Mouse (Mus musculus) MEL (cell line): ENCODE results near the gene Nfkbil1. TPM values are rescaled to one million over a fixed set of nuclear protein-coding genes. Genes with fewer than 3 reads are reported as not detected.
A peak's percentile ranks its signal among the peaks of the same experiment; 100 is the strongest.

Experiments used
- DNase-seq: peaks from one replicate; pipeline ENCODE4 v3.0.0; 2011; ENCODE audit warnings: low read depth, low spot score
- H3K27ac ChIP-seq: 2 replicates; pipeline ENCODE4 v1.5.1; 2012; ENCODE audit warnings: low read depth, mild to moderate bottlenecking, control low read depth, low read length, moderate library complexity; ENCODE audit not compliant: control insufficient read depth
- H3K27me3 ChIP-seq, 2 experiments: fragments of 150-350 bp in 1 of 2; sonication (generic) in 1 of 2; 2 replicates each; pipeline ENCODE4 v1.6.1; 2012; ENCODE audit warnings: low read length in 2 of 2, mild to moderate bottlenecking in 2 of 2, improper control_type of control experiment in 1 of 2, moderate library complexity in 1 of 2; ENCODE audit not compliant: insufficient read depth in 2 of 2, control insufficient read depth in 1 of 2
- H3K36me3 ChIP-seq, 2 experiments: 2 replicates each; pipeline ENCODE4 v1.6.1; 2012 to 2014; ENCODE audit warnings: low read length in 2 of 2, improper control_type of control experiment in 1 of 2, inconsistent platforms in 1 of 2, mild to moderate bottlenecking in 1 of 2; ENCODE audit not compliant: insufficient read depth in 2 of 2, control insufficient read depth in 1 of 2
- H3K4me1 ChIP-seq, 2 experiments: fragments of 150-350 bp in 1 of 2; sonication (generic) in 1 of 2; 2 replicates each; pipeline ENCODE4 v1.6.1; 2012; ENCODE audit warnings: low read length in 2 of 2, improper control_type of control experiment in 1 of 2, mild to moderate bottlenecking in 1 of 2; ENCODE audit not compliant: insufficient read depth in 2 of 2, control insufficient read depth in 1 of 2
- H3K4me3 ChIP-seq, 2 experiments: fragments of 150-350 bp in 1 of 2; sonication (generic) in 1 of 2; 2 replicates each; pipeline ENCODE4 v1.5.1; 2012; ENCODE audit warnings: low read depth in 2 of 2, low read length in 2 of 2, mild to moderate bottlenecking in 2 of 2, moderate library complexity in 2 of 2, control low read depth in 1 of 2, improper control_type of control experiment in 1 of 2; ENCODE audit not compliant: control insufficient read depth in 1 of 2, insufficient read depth in 1 of 2
- H3K79me2 ChIP-seq: 2 replicates; pipeline ENCODE4 v1.6.1; 2012; ENCODE audit warnings: mild to moderate bottlenecking, low read length, moderate library complexity; ENCODE audit not compliant: control insufficient read depth, poor library complexity, insufficient read depth
- H3K9ac ChIP-seq: 2 replicates; pipeline ENCODE4 v1.6.1; 2012; ENCODE audit warnings: low read depth, mild to moderate bottlenecking, control low read depth, low read length, moderate library complexity; ENCODE audit not compliant: control insufficient read depth, poor library complexity, severe bottlenecking
- H3K9me3 ChIP-seq: fragments of 150-350 bp; sonication (generic); replicated peaks from 2 replicates; pipeline ENCODE4 v1.6.1; 2012; ENCODE audit warnings: mild to moderate bottlenecking, low read length, improper control_type of control experiment, moderate library complexity; ENCODE audit not compliant: insufficient read depth
- CHD1 ChIP-seq: IDR thresholded peaks from 2 replicates; pipeline ENCODE4 v1.6.1; 2012; ENCODE audit warnings: low read depth, mild to moderate bottlenecking, inconsistent platforms, low read length, improper control_type of control experiment
- ETS1 ChIP-seq: IDR thresholded peaks from 2 replicates; pipeline ENCODE4 v1.6.1; 2012; ENCODE audit warnings: low read depth, mild to moderate bottlenecking, inconsistent platforms, low read length, improper control_type of control experiment, moderate library complexity
- KAT2A ChIP-seq: conservative IDR thresholded peaks from 2 replicates; pipeline ENCODE4 v1.6.1; 2012; ENCODE audit warnings: low read depth, low read length, improper control_type of control experiment, inconsistent platforms
- MAX ChIP-seq: IDR thresholded peaks from 2 replicates; pipeline ENCODE4 v1.6.1; 2011; ENCODE audit warnings: low read length, improper control_type of control experiment
- MXI1 ChIP-seq: IDR thresholded peaks from 2 replicates; pipeline ENCODE4 v1.6.1; 2011; ENCODE audit warnings: mild to moderate bottlenecking, low read depth, low read length, improper control_type of control experiment
- POLR2A ChIP-seq, 2 experiments: IDR thresholded peaks; 2 replicates each; pipeline ENCODE4 v1.6.1; 2011 to 2012; ENCODE audit warnings: low read length in 2 of 2, mild to moderate bottlenecking in 2 of 2, control low read depth in 1 of 2, improper control_type of control experiment in 1 of 2, low read depth in 1 of 2, moderate library complexity in 1 of 2; ENCODE audit not compliant: control insufficient read depth in 1 of 2, insufficient read depth in 1 of 2, poor library complexity in 1 of 2
- POLR2AphosphoS5 ChIP-seq: IDR thresholded peaks from 2 replicates; pipeline ENCODE4 v1.6.1; 2012; ENCODE audit warnings: low read depth, borderline replicate concordance, mild to moderate bottlenecking, inconsistent platforms, low read length, moderate library complexity, mixed read lengths
- UBTF ChIP-seq: IDR thresholded peaks from 2 replicates; pipeline ENCODE4 v1.6.1; 2012; ENCODE audit warnings: low read depth, mild to moderate bottlenecking, inconsistent platforms, low read length, improper control_type of control experiment, moderate library complexity, borderline replicate concordance; ENCODE audit not compliant: insufficient read depth
- ZNF384 ChIP-seq: IDR thresholded peaks from 2 replicates; pipeline ENCODE4 v1.6.1; 2012; ENCODE audit warnings: low read depth, mild to moderate bottlenecking, inconsistent platforms, low read length, improper control_type of control experiment
- polyA plus RNA-seq, 2 experiments: library from polyadenylated mRNA; stranded (reverse) in 1 of 2; unstranded in 1 of 2; fragments of >175 nt in 1 of 2; fragments of >200 nt in 1 of 2; gene quantifications; 2 replicates each; pipeline versions ENCODE4 v1.2.1 to v1.2.4; 2012; ENCODE audit warnings: low replicate concordance in 2 of 2, low read depth in 1 of 2; ENCODE audit not compliant: insufficient read length in 2 of 2, insufficient read depth in 1 of 2, missing spikeins in 1 of 2
- total RNA-seq: library from RNA; depleted of rRNA; stranded (reverse); fragments of 300-350 nt; gene quantifications from 2 replicates; pipeline ENCODE4 v1.2.3, GENCODE M21; 2012; rRNA removed

Nfkbil1 gene
- total and polyA plus RNA-seq, 3 experiments: 10.3 to 26.0 TPM; not detected in 1

GRCm38 (mm10) chr17:35173329-35173728 is 62.3 kb downstream of the Nfkbil1 start:
- H3K27ac ChIP-seq: peak overlapping the region; percentile 29
- H3K9me3 ChIP-seq: no peaks in the 10 kb centered on the region
- no peak for TF ChIP-seq UBTF
- TF ChIP-seq POLR2A (IDR thresholded peaks at IDR 0.05; ENCODE audit: control insufficient read depth in 1 of 2, insufficient read depth in 1 of 2, low read depth in 1 of 2, low read length in 2 of 2, poor library complexity in 1 of 2): no peak
- TF ChIP-seq POLR2AphosphoS5: no peak
- TF ChIP-seq MAX: no peak
- no peak for TF ChIP-seq CHD1
- peaks cover 0 to 15% of the 10 kb centered on the region in 2 experiments; a peak in 2 of 4 replicates for H3K36me3 ChIP-seq
- no peaks in the 10 kb centered on the region for H3K27me3 ChIP-seq
- peaks cover 12 to 22% of the 10 kb centered on the region in 2 experiments for H3K4me1 ChIP-seq
- H3K79me2 ChIP-seq: no peaks in the 10 kb centered on the region
- peak overlapping the region; percentile 3 for H3K9ac ChIP-seq
- no peak for DNase-seq
- H3K4me3 ChIP-seq: no peak overlapping the region; a peak in 1 of 4 replicates

GRCm38 (mm10) chr17:35172445-35173234 is 63.0 kb downstream of the Nfkbil1 start:
- TF ChIP-seq MXI1 (no peak), POLR2A (IDR thresholded peaks at IDR 0.05; ENCODE audit: control insufficient read depth in 1 of 2, insufficient read depth in 1 of 2, low read depth in 1 of 2, low read length in 2 of 2, poor library complexity in 1 of 2) (0 out of 4 replicates have a peak, but pooled peaks of 1 of the 2 experiments have one; percentile 33), ETS1 (0 out of 2 replicates have a peak, but pooled peaks have one; percentile 7), KAT2A (no peak), ZNF384 (no peak)
- H3K9me3 ChIP-seq: no peaks in the 10 kb centered on the region
- H3K27ac ChIP-seq: peak overlapping the region; percentile 29; the same call in 1 of the 2 replicates
- H3K4me1 ChIP-seq: peaks cover 12 to 22% of the 10 kb centered on the region in 2 experiments
- H3K4me3 ChIP-seq: no peak overlapping the region
- H3K9ac ChIP-seq: peak overlapping the region; percentile 39
- no peaks in the 10 kb centered on the region for H3K27me3 ChIP-seq
- DNase-seq: peak; percentile 76
- no peaks in the 10 kb centered on the region for H3K79me2 ChIP-seq
- peaks cover 0 to 15% of the 10 kb centered on the region in 2 experiments; a peak in 2 of 4 replicates for H3K36me3 ChIP-seq

Other genes starting within 250 kb of the Nfkbil1 start
Only the 30 nearest of the 35 such genes appear.
- 17.9 and 26.3 TPM in 2 replicates for gene Msh5, start 189.0 kb downstream of the Nfkbil1 start, total RNA-seq
- 10 to 100 TPM in 1 of 2 experiments, not detected in 1; 29.0 TPM for gene Msh5, start 189.0 kb downstream of the Nfkbil1 start, polyA plus RNA-seq
- 285 and 333 TPM in 2 replicates for gene Clic1, start 185.8 kb downstream of the Nfkbil1 start, total RNA-seq
- 100 to 1,000 TPM; 309 to 335 TPM for gene Clic1, start 185.8 kb downstream of the Nfkbil1 start, polyA plus RNA-seq
- gene Ddah2, start 176.8 kb downstream of the Nfkbil1 start, total RNA-seq: 9.9 and 11.1 TPM in 2 replicates
- 1 to 10 TPM in 1 of 2 experiments, not detected in 1; 8.6 TPM for gene Ddah2, start 176.8 kb downstream of the Nfkbil1 start, polyA plus RNA-seq
- gene Ly6g6c, start 170.4 kb downstream of the Nfkbil1 start, total RNA-seq: not detected in 2 replicates
- gene Ly6g6c, start 170.4 kb downstream of the Nfkbil1 start, polyA plus RNA-seq: under 1 TPM in 1 of 2 experiments, not detected in 1; 0.24 TPM
- gene Mpig6b, start 169.6 kb downstream of the Nfkbil1 start, total RNA-seq: not detected in 2 replicates
- gene Mpig6b, start 169.6 kb downstream of the Nfkbil1 start, polyA plus RNA-seq: not detected
- gene Ly6g6e, start 158.9 kb downstream of the Nfkbil1 start, total RNA-seq: 0.23 TPM in 1 of 2 replicates, not detected in the other
- gene Ly6g6e, start 158.9 kb downstream of the Nfkbil1 start, polyA plus RNA-seq: not detected
- 2.1 and 5.5 TPM in 2 replicates for gene Ly6g6d, start 157.7 kb downstream of the Nfkbil1 start, total RNA-seq
- 1 to 10 TPM in 1 of 2 experiments, not detected in 1; 4.4 TPM for gene Ly6g6d, start 157.7 kb downstream of the Nfkbil1 start, polyA plus RNA-seq
- gene Ly6g6f, start 150.2 kb downstream of the Nfkbil1 start, total RNA-seq: 1.4 and 3.0 TPM in 2 replicates
- gene Ly6g6f, start 150.2 kb downstream of the Nfkbil1 start, polyA plus RNA-seq: under 1 TPM in 1 of 2 experiments, not detected in 1; 0.88 TPM
- 86.9 and 126 TPM in 2 replicates for gene Abhd16a, start 146.5 kb downstream of the Nfkbil1 start, total RNA-seq
- 10 to 100 TPM in 1 of 2 experiments, not detected in 1; 96.1 TPM for gene Abhd16a, start 146.5 kb downstream of the Nfkbil1 start, polyA plus RNA-seq
- not detected in 2 replicates for gene Ly6g5c, start 127.5 kb downstream of the Nfkbil1 start, total RNA-seq
- not detected for gene Ly6g5c, start 127.5 kb downstream of the Nfkbil1 start, polyA plus RNA-seq
- 0.49 and 0.65 TPM in 2 replicates for gene Ly6g5b, start 120.4 kb downstream of the Nfkbil1 start, total RNA-seq
- gene Ly6g5b, start 120.4 kb downstream of the Nfkbil1 start, polyA plus RNA-seq: 1 to 10 TPM in 1 of 2 experiments, not detected in 1; 1.4 TPM
- gene Gpank1, start 114.3 kb downstream of the Nfkbil1 start, total RNA-seq: 44.7 and 44.9 TPM in 2 replicates
- 10 to 100 TPM in 1 of 2 experiments, not detected in 1; 40.4 TPM for gene Gpank1, start 114.3 kb downstream of the Nfkbil1 start, polyA plus RNA-seq
- 193 and 222 TPM in 2 replicates for gene Csnk2b, start 113.7 kb downstream of the Nfkbil1 start, total RNA-seq
- 100 to 1,000 TPM in 1 of 2 experiments, not detected in 1; 607 TPM for gene Csnk2b, start 113.7 kb downstream of the Nfkbil1 start, polyA plus RNA-seq
- 9.3 and 13.6 TPM in 2 replicates for gene D17H6S53E, start 109.4 kb downstream of the Nfkbil1 start, total RNA-seq
- gene D17H6S53E, start 109.4 kb downstream of the Nfkbil1 start, polyA plus RNA-seq: 10 to 100 TPM in 1 of 2 experiments, not detected in 1; 11.6 TPM
- 0.15 TPM in 1 of 2 replicates, not detected in the other for gene Apom, start 103.7 kb downstream of the Nfkbil1 start, total RNA-seq
- under 1 TPM in 1 of 2 experiments, not detected in 1; 0.79 TPM for gene Apom, start 103.7 kb downstream of the Nfkbil1 start, polyA plus RNA-seq
- gene Bag6, start 100.6 kb downstream of the Nfkbil1 start, total RNA-seq: 98.2 and 102 TPM in 2 replicates
- gene Bag6, start 100.6 kb downstream of the Nfkbil1 start, polyA plus RNA-seq: 100 to 1,000 TPM in 1 of 2 experiments, not detected in 1; 283 TPM
- gene Prrc2a, start 70.9 kb downstream of the Nfkbil1 start, total RNA-seq: 87.6 and 102 TPM in 2 replicates
- gene Prrc2a, start 70.9 kb downstream of the Nfkbil1 start, polyA plus RNA-seq: 100 to 1,000 TPM in 1 of 2 experiments, 10 to 100 TPM in 1; 71.0 to 663 TPM
- gene Aif1, start 59.7 kb downstream of the Nfkbil1 start, total RNA-seq: 0.29 and 0.42 TPM in 2 replicates
- under 1 TPM in 1 of 2 experiments, not detected in 1; 0.45 TPM for gene Aif1, start 59.7 kb downstream of the Nfkbil1 start, polyA plus RNA-seq
- 15.2 and 16.9 TPM in 2 replicates for gene Lst1, start 47.4 kb downstream of the Nfkbil1 start, total RNA-seq
- gene Lst1, start 47.4 kb downstream of the Nfkbil1 start, polyA plus RNA-seq: 10 to 100 TPM in 1 of 2 experiments, not detected in 1; 29.0 TPM
- 0.75 and 1.1 TPM in 2 replicates for gene Ltb, start 41.4 kb downstream of the Nfkbil1 start, total RNA-seq
- gene Ltb, start 41.4 kb downstream of the Nfkbil1 start, polyA plus RNA-seq: 1 to 10 TPM in 1 of 2 experiments, not detected in 1; 1.5 TPM
- 0.95 and 1.2 TPM in 2 replicates for gene Tnf, start 33.8 kb downstream of the Nfkbil1 start, total RNA-seq
- 1 to 10 TPM in 1 of 2 experiments, not detected in 1; 2.0 TPM for gene Tnf, start 33.8 kb downstream of the Nfkbil1 start, polyA plus RNA-seq
- not detected in 2 replicates for gene Lta, start 30.4 kb downstream of the Nfkbil1 start, total RNA-seq
- gene Lta, start 30.4 kb downstream of the Nfkbil1 start, polyA plus RNA-seq: under 1 TPM in 1 of 2 experiments, not detected in 1; 0.24 TPM
- gene Gm16181, start 15.0 kb downstream of the Nfkbil1 start, total RNA-seq: not detected in 2 replicates
- gene Gm16181, start 15.0 kb downstream of the Nfkbil1 start, polyA plus RNA-seq: under 1 TPM in 1 of 2 experiments, not detected in 1; 0.58 TPM
- 0.46 and 0.56 TPM in 2 replicates for gene Atp6v1g2, start 2.1 kb downstream of the Nfkbil1 start, total RNA-seq
- gene Atp6v1g2, start 2.1 kb downstream of the Nfkbil1 start, polyA plus RNA-seq: 1 to 10 TPM in 1 of 2 experiments, not detected in 1; 4.7 TPM
- gene Ddx39b, start 6.0 kb upstream of the Nfkbil1 start, total RNA-seq: 206 and 270 TPM in 2 replicates
- 100 to 1,000 TPM; 581 to 787 TPM for gene Ddx39b, start 6.0 kb upstream of the Nfkbil1 start, polyA plus RNA-seq
- 58.7 and 60.1 TPM in 2 replicates for gene H2-D1, start 26.9 kb upstream of the Nfkbil1 start, total RNA-seq
- 10 to 100 TPM in 1 of 2 experiments, not detected in 1; 97.9 TPM for gene H2-D1, start 26.9 kb upstream of the Nfkbil1 start, polyA plus RNA-seq
- gene H2-Q1, start 84.6 kb upstream of the Nfkbil1 start, total RNA-seq: 1.7 TPM in 2 replicates
- under 1 TPM in 1 of 2 experiments, not detected in 1; 0.52 TPM for gene H2-Q1, start 84.6 kb upstream of the Nfkbil1 start, polyA plus RNA-seq
- 0.19 and 0.23 TPM in 2 replicates for gene H2-Q2, start 106.5 kb upstream of the Nfkbil1 start, total RNA-seq
- 1 to 10 TPM in 1 of 2 experiments, not detected in 1; 4.1 TPM for gene H2-Q2, start 106.5 kb upstream of the Nfkbil1 start, polyA plus RNA-seq
- 8.9 and 9.1 TPM in 2 replicates for gene H2-Q4, start 143.8 kb upstream of the Nfkbil1 start, total RNA-seq
- 10 to 100 TPM in 1 of 2 experiments, not detected in 1; 25.5 TPM for gene H2-Q4, start 143.8 kb upstream of the Nfkbil1 start, polyA plus RNA-seq
- gene H2-Q6, start 189.1 kb upstream of the Nfkbil1 start, total RNA-seq: 1.4 and 1.8 TPM in 2 replicates
- gene H2-Q6, start 189.1 kb upstream of the Nfkbil1 start, polyA plus RNA-seq: 10 to 100 TPM in 1 of 2 experiments, not detected in 1; 11.7 TPM